Comparison of ENCODE assay signal across 7 mouse cellular contexts in genomic region chr19:57275166-57275953, GRCm38 (mm10). TPM values are rescaled to one million over a fixed set of nuclear protein-coding genes. Genes with fewer than 3 reads are reported as not detected.
A peak's percentile ranks its signal among the peaks of the same experiment; 100 is the strongest.
DNase-seq lines count a peak whose midpoint lies in the region; ATAC-seq and TF ChIP-seq lines count a peak whose summit lies in the region.

No protein-coding gene starts in this region.

- no peak for TF ChIP-seq CTCF in heart, postnatal 0 days (IDR thresholded peaks at IDR 0.05; ENCODE audit: low read depth)
- TF ChIP-seq CTCF in left cerebral cortex, adult 2 months (IDR thresholded peaks at IDR 0.05): no peak

- ATAC-seq in midbrain, embryonic 13.5 days: no peak
- ATAC-seq in heart, postnatal 0 days (ENCODE audit: insufficient read depth, low read depth): no peak

- no peak overlapping the region for H3K27ac ChIP-seq in midbrain, embryonic 13.5 days
- H3K27ac ChIP-seq in midbrain, embryonic 10.5 days (replicated peaks): no peak overlapping the region
- H3K27ac ChIP-seq in heart, postnatal 0 days (ENCODE audit: low read depth): peak overlapping the region; percentile 95
- peak overlapping the region; percentile 70 for H3K27ac ChIP-seq in left cerebral cortex, adult 2 months

- whole genome bisulfite sequencing in midbrain, embryonic 13.5 days: 59% methylated on average over 15 of the region's 15 CpGs
- 62% methylated on average over 15 of the region's 15 CpGs for WGBS in midbrain, embryonic 10.5 days
- 63% methylated on average over 15 of the region's 15 CpGs for WGBS in heart, postnatal 0 days

- intact Hi-C loops in left cerebral cortex, adult 2 months (cut with DNase I): loop anchor here (1.0 to 2.0 kb wide), 3 partner anchors 31 to 77 kb away; no protein-coding TSS in a partner anchor

- no peaks in the 10 kb centered on the region for H3K36me3 ChIP-seq in midbrain, embryonic 13.5 days
- no peaks in the 10 kb centered on the region for H3K36me3 ChIP-seq in midbrain, embryonic 10.5 days
- no peaks in the 10 kb centered on the region for H3K36me3 ChIP-seq in heart, postnatal 0 days (replicated peaks; ENCODE audit: control insufficient read depth, insufficient read depth, low read length)

- peaks cover 4% of the 10 kb centered on the region for H3K27me3 ChIP-seq in midbrain, embryonic 13.5 days
- H3K27me3 ChIP-seq in midbrain, embryonic 10.5 days (ENCODE audit: low read depth, poor library complexity, severe bottlenecking): peaks cover 33% of the 10 kb centered on the region
- no peaks in the 10 kb centered on the region for H3K27me3 ChIP-seq in heart, postnatal 0 days (ENCODE audit: control insufficient read depth, insufficient read depth, low read length)

- H3K4me3 ChIP-seq in midbrain, embryonic 13.5 days (replicated peaks): no peak overlapping the region
- H3K4me3 ChIP-seq in midbrain, embryonic 10.5 days: no peak overlapping the region
- peak overlapping the region; percentile 11; the same call in 1 of the 2 replicates for H3K4me3 ChIP-seq in heart, postnatal 0 days (ENCODE audit: low read depth, low read length)
- peak overlapping the region; percentile 7; the same call in 1 of the 2 replicates for H3K4me3 ChIP-seq in left cerebral cortex, adult 2 months

- H3K4me1 ChIP-seq in midbrain, embryonic 13.5 days (replicated peaks): peaks cover 41% of the 10 kb centered on the region
- peaks cover 27% of the 10 kb centered on the region for H3K4me1 ChIP-seq in midbrain, embryonic 10.5 days
- peaks cover 42% of the 10 kb centered on the region for H3K4me1 ChIP-seq in heart, postnatal 0 days (ENCODE audit: control insufficient read depth, insufficient read depth)

- no peak for TF ChIP-seq EP300 in heart, postnatal 0 days (IDR thresholded peaks at IDR 0.05; ENCODE audit: low read depth)

- no peak for DNase-seq in midbrain, embryonic 10.5 days (ENCODE audit: low spot score)
- no peak for DNase-seq in heart, postnatal 0 days (ENCODE audit: low spot score)
- peak; percentile 33 to 46 for DNase-seq in left cerebral cortex, adult 2 months (ENCODE audit: extremely low spot score in 1 of 2, low spot score in 2 of 2)
- peak; percentile 49 to 86 for DNase-seq in right cerebral cortex, postnatal 36 days (ENCODE audit: low spot score in 2 of 2)
- DNase-seq in layer of hippocampus, postnatal 10 days (ENCODE audit: low spot score in 2 of 2): no peak
- no peak for DNase-seq in cerebellum, postnatal 14 days

- H3K9me3 ChIP-seq in midbrain, embryonic 13.5 days: no peaks in the 10 kb centered on the region
- no peaks in the 10 kb centered on the region for H3K9me3 ChIP-seq in midbrain, embryonic 10.5 days (replicated peaks)
- H3K9me3 ChIP-seq in heart, postnatal 0 days (replicated peaks; ENCODE audit: control insufficient read depth, low read length): no peaks in the 10 kb centered on the region

- peak overlapping the region; percentile 22; the same call in 1 of the 2 replicates for H3K4me2 ChIP-seq in midbrain, embryonic 13.5 days (replicated peaks)
- H3K4me2 ChIP-seq in heart, postnatal 0 days (ENCODE audit: low read depth, low read length): peak overlapping the region; percentile 46

- H3K9ac ChIP-seq in midbrain, embryonic 13.5 days (replicated peaks): no peak overlapping the region
- H3K9ac ChIP-seq in heart, postnatal 0 days (replicated peaks; ENCODE audit: low read depth, low read length): peak overlapping the region; percentile 33; the same call in 1 of the 2 replicates

RNA-seq across cellular contexts. Expression of gene Ablim1, which starts 39.4 kb away (rescaled TPM):
- 31.3 and 34.4 TPM in 2 replicates for polyA plus RNA-seq in midbrain, embryonic 13.5 days (2015; fragmentation: Nextera tagmentation; extraction: Ambion mirVana)
- polyA plus RNA-seq in midbrain, embryonic 10.5 days (2016; fragmentation: Nextera tagmentation; extraction: Ambion mirVana): 17.8 and 22.2 TPM in 2 replicates
- 169 and 235 TPM in 2 replicates for total RNA-seq in heart, postnatal 0 days (2014; rRNA removed; ENCODE audit: low replicate concordance)
- 82.6 and 106 TPM in 2 replicates for polyA plus RNA-seq in heart, postnatal 0 days (2015; fragmentation: Nextera tagmentation; extraction: Ambion mirVana)
- total RNA-seq in left cerebral cortex, adult 2 months (2021): 100 to 1,000 TPM; 118 to 124 TPM
- 10 to 100 TPM; 81.9 to 87.6 TPM for total RNA-seq in layer of hippocampus, postnatal 10 days (2021)

Comparison
In these comparisons a context has a peak if more than half of its experiments do, and no peak if none do; other contexts are left out.
1. H3K27ac ChIP-seq: peak in heart, postnatal 0 days (single experiment) and left cerebral cortex, adult 2 months (single experiment); none in midbrain, embryonic 13.5 days (single experiment) and midbrain, embryonic 10.5 days (single experiment).
2. H3K4me3 ChIP-seq: peak in heart, postnatal 0 days (single experiment) and left cerebral cortex, adult 2 months (single experiment); none in midbrain, embryonic 13.5 days (single experiment) and midbrain, embryonic 10.5 days (single experiment).
3. DNase-seq: peak in left cerebral cortex, adult 2 months (2 of 2) and right cerebral cortex, postnatal 36 days (2 of 2); none in midbrain, embryonic 10.5 days (single experiment), heart, postnatal 0 days (single experiment), layer of hippocampus, postnatal 10 days (0 of 2) and cerebellum, postnatal 14 days (0 of 2).